Mouse (Mus musculus) T-helper 2 cell (primary cell): ENCODE results near the gene Vamp8.

Source experiments
- in situ Hi-C: fragments of 300-600 bp; cut with MboI, MseI; formaldehyde crosslinking; loops from one replicate; pipeline ENCODE4 v1.15.1; 2025; ENCODE audit warnings: high pct_unique_total_duplicates

Gene Vamp8

DNA sequence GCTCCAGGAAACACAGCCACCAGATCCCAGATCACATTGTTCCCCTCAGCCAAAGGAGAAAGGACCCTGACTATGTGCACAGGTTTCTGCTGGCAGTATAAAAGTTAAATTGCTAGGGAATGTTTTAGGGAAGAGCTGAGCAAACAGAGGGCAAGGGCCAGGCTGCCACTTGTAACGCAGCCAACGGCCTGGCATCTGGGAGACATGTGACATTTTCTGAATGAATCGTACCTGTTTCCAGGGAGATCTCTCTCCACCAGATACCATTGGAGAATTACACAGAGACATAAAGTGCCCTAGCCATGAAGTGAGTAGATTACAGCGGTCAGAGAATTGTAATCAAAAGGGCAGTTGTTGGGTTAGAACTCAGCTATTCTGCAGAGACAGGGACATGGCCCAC lies 17.3 kb downstream of the Vamp8 start:
- in situ Hi-C loops, result no loop called here

DNA sequence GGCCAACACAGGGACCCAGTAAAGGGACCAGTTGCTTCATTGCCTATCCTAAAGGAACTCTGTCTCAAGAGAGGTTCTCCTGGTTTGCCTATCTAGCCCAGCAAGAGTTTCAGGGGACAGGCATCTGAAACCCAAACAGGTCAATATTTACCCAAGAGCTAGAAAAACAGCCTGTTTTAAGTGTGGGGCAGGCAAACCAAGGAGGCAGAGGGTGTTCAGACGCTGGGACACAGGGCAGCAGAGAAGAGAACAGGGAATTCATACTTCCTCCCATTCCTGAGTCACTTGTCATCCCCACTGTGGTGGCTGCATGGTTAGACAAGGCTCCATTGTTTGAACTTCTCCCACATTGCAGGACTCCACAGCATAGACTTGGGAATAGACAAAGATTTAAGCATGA lies 18.9 kb downstream of the Vamp8 start:
- in situ Hi-C loops, result no loop called here

DNA sequence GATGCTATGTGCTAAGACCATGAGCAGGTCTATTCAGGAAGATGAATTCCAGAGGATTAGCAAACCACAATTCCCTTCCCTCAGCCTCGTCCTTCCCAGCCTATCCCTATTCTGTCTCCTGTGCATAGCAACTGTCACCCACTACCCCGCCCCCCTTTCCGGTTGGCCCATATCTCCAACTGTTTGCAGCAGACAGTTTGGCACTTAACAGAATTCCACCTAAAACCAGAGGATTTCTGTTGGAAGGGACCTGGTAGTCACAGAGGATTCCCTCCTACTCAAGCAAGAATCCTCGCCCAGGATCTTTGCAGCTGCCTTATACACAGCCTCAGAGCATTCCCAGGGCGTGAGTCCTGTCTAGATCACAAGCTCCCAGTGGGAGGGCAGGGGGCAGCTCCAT lies 19.4 kb downstream of the Vamp8 start:
- in situ Hi-C loops, result no loop called here

GRCm38 (mm10) chr6:72370091-72370490 lies 20.4 kb downstream of the Vamp8 start:
- in situ Hi-C loops, result no loop called here

DNA sequence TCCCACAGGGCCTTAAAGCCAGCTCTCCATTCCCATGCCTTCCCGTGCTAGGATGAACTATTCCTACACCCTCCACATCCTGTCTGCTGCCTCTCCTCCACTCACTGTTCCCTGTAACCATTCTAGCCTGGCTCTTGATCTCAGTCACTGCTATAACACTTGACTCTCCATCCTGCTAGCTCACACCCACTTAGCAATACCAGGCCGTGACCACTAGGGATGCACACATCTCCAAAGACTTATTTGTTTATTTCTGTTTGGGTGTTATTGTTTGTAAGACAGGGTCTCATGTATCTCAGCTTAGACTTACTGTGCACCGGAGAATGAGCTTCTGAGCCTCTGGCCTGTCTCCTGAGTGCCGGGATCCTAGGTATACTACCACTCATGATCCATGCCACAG lies 20.9 kb downstream of the Vamp8 start:
- in situ Hi-C loops, result no loop called here

DNA sequence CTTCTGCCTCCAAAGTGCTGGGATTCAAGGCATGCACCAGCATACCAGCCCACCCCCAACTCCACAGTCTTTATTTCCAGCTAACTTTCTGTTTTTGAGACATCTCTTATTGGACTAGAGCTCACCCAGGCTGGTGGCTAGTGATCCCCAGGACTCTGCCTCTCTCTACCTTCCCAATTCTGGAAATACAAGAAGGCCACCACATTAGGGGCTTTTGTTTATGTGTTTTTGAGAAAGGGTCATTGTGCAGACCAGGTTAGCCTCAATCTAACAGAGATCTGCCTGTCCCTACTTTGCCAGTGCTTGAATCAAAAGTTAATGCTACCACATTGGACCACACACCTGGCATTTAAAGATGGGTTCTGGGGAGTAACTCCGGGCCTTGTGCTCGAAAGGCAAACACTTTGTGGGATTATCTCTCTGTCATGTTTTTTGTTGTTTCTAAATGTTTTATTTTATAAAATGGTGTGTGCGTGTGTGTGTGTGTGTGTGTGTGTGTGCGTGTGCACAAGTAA lies 23.0 kb downstream of the Vamp8 start:
- in situ Hi-C loops, result no loop called here

GRCm38 (mm10) chr6:72366844-72367443 lies 23.6 kb downstream of the Vamp8 start, which contains the start of gene Rnf181:
Gene Rnf181 (minus strand): TSS chr6:72366956.
- in situ Hi-C loops, result no loop called here

DNA sequence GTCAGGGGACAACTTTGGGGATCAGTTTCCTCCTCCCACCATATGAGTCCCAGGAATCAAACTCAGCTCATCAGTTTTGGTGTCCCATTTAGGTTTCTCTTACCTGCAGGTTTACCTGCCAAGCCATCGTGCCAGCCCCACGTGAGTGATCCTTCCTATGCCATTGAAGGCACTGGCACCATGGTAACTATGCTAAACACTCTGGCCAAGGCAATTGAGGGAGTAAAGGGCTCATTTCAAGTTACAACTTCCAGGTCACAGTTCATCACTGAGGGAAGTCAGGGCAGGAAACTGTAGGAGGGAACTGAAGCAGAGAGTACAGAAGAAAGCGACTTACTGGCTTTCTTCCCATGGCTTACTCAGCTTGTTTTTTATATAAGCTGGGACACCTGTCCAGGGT lies 24.2 kb downstream of the Vamp8 start:
- in situ Hi-C loops, result no loop called here

- in situ Hi-C loops, result no loop called here
These were observed 25.5 kb downstream of the Vamp8 start for GRCm38 (mm10) chr6:72364985-72365384.

- in situ Hi-C loops, result no loop called here
These were observed 26.5 kb downstream of the Vamp8 start for GRCm38 (mm10) chr6:72364009-72364408.

GRCm38 (mm10) chr6:72362132-72363028 lies 28.1 kb downstream of the Vamp8 start:
- in situ Hi-C loops, result no loop called here

- in situ Hi-C loops, result no loop called here
These were observed 29.4 kb downstream of the Vamp8 start for GRCm38 (mm10) chr6:72361121-72361551.

DNA sequence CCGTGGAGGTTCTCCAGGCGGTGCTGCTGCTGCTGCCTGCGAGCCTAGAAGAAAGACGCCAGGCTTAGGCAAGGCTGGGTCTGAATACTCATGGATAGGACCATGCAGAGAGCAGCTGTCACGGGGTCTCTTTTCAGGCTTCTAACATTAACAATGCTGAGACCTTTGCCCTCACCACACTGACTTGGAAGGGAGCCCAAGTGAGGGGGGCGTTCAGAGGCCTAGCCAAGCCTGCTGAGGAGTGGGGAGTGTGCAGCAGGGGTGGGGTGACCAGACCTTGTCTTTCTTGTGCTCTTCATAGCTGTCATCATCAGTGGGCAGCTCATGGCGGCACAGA lies 29.9 kb downstream of the Vamp8 start:
- in situ Hi-C loops, result no loop called here

- in situ Hi-C loops, result no loop called here
These were observed 30.5 kb downstream of the Vamp8 start for GRCm38 (mm10) chr6:72359891-72360598.

- in situ Hi-C loops, result no loop called here
These were observed 31.2 kb downstream of the Vamp8 start for GRCm38 (mm10) chr6:72359343-72359742.

DNA sequence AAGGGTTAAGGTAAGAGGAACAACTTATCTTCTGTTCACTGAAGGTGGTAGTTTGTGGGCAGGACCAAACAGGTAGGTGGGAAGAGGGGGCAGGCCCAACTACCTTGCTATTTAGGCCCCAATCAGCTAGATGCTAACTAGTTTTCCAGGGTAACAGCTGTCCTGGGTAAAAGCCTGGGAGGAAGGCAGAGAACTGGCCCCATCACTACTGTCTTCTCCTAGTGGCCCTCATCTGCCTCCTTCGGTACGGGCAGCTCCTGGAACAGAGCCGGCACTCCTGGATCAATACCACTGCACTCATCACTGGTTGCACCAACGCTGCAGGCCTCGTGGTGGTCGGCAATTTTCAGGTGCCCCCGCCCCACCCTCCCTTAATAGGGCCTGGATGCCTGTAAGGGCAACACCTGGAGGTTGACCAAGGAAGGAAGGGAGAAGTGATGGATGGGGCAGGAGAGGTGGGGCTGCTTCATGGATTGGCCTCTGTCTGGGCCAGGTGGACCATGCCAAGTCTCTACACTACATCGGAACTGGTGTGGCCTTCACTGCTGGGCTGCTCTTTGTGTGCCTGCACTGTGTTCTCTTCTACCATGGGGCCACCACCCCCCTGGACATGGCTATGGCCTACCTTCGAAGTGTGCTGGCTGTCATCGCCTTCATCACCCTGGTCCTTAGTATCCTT lies 32.3 kb downstream of the Vamp8 start:
- in situ Hi-C loops, result no loop called here

GRCm38 (mm10) chr6:72357164-72358079 lies 33.1 kb downstream of the Vamp8 start:
- in situ Hi-C loops, result no loop called here

DNA sequence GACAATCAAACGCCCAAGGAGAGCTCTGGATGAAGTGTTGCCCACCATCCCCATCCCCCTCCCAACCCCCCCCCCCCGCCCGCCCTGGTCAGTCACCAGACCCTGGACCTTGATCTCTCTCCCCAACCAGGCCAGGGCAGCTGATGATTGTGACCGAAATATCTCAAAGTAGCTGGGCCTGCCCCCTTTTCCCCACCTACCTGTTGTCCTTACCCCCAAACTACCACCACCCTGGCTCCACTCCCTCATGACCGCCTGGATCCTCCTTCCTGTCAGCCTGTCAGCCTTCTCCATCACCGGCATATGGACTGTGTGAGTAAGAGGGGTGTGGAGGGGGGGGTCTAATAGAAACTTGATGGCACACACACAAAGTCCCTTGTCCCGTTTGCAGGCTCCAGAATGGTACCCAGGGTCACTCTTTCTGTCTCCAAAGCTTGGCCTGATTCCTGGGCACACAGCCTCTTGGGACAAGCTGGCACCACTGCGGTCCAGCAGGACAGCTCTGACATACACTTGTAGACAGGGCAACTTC lies 34.4 kb downstream of the Vamp8 start:
- in situ Hi-C loops, result no loop called here

GRCm38 (mm10) chr6:72355066-72355911 lies 35.2 kb downstream of the Vamp8 start, which contains the start of gene Tmem150a:
Gene Tmem150a (plus strand): TSS chr6:72355447.
- in situ Hi-C loops, result no loop called here
